Mouse (Mus musculus): Measurements from ENCODE around the gene Heatr5a.

- TF ChIP-seq MAFK (IDR thresholded peaks at IDR 0.05; ENCODE audit: insufficient read depth, low read depth, low read length): no peak
- no peak for TF ChIP-seq ZC3H11A (IDR thresholded peaks at IDR 0.05; ENCODE audit: borderline replicate concordance, low read depth, low read length)
- TF ChIP-seq ZNF384 (IDR thresholded peaks at IDR 0.05; ENCODE audit: low read depth, low read length): no peak
- TF ChIP-seq CHD2 (IDR thresholded peaks at IDR 0.05; ENCODE audit: low read depth, low read length): no peak
- no peak for TF ChIP-seq HCFC1 (IDR thresholded peaks at IDR 0.05; ENCODE audit: borderline replicate concordance, insufficient read depth, low read length)
These were observed 83.5 kb downstream of the Heatr5a start for GRCm38 (mm10) chr12:51887301-51888290.
